Mouse (Mus musculus) spleen, adult 2 months (tissue): Measurements from ENCODE around the gene Lrrc8d.

Experiments used
- CTCF ChIP-seq: fragments of 200-500 bp; IDR thresholded peaks from 2 replicates; pipeline ENCODE4 v1.5.1; 2011; ENCODE audit warnings: mild to moderate bottlenecking, inconsistent platforms; ENCODE audit not compliant: insufficient read depth, insufficient read length, insufficient replicate concordance; ENCODE audit errors: extremely low read depth
- POLR2A ChIP-seq: fragments of 200-500 bp; IDR thresholded peaks from 2 replicates; pipeline ENCODE4 v1.6.1; 2011; ENCODE audit warnings: low read depth, low read length, inconsistent platforms

- TF ChIP-seq CTCF: no peak
- no peak for TF ChIP-seq POLR2A
These were observed 77.3 kb downstream of the Lrrc8d start for GRCm38 (mm10) chr5:105776978-105777593.
